Mouse (Mus musculus) hindbrain, embryonic 13.5 days (tissue): ENCODE data around the gene Olfr13. TPM values are rescaled to one million over a fixed set of nuclear protein-coding genes. Genes with fewer than 3 reads are reported as not detected.
A peak's percentile ranks its signal among the peaks of the same experiment; 100 is the strongest.
"Not testable (repeated sequence)": the region's sequence is repeated elsewhere in the genome, so short reads cannot be mapped to it uniquely, and the experiment has no call there.

Source experiments
- ATAC-seq: fragments of 200-750 bp; cut with Nextera tagmentation; 2 replicates; pipeline ENCODE4 v1.8.0; 2017; ENCODE audit warnings: moderate TSS enrichment; ENCODE audit not compliant: low FRiP score
- H3K27ac ChIP-seq: fragments of 300-500 bp; sonication (generic); 2 replicates; pipeline ENCODE4 v1.5.1; 2015; ENCODE audit warnings: inconsistent platforms, mild to moderate bottlenecking, moderate library complexity
- H3K27me3 ChIP-seq: fragments of 300-500 bp; sonication (generic); 2 replicates; pipeline ENCODE4 v1.6.1; 2015; ENCODE audit warnings: mild to moderate bottlenecking, inconsistent platforms
- H3K36me3 ChIP-seq: fragments of 300-500 bp; sonication (generic); 2 replicates; pipeline ENCODE4 v1.6.1; 2015; ENCODE audit warnings: mild to moderate bottlenecking, inconsistent platforms
- H3K4me1 ChIP-seq: fragments of 300-500 bp; sonication (generic); replicated peaks from 2 replicates; pipeline ENCODE4 v1.6.1; 2015; ENCODE audit warnings: inconsistent platforms
- H3K4me2 ChIP-seq: fragments of 300-500 bp; sonication (generic); 2 replicates; pipeline ENCODE4 v1.6.1; 2015; ENCODE audit warnings: inconsistent platforms, mild to moderate bottlenecking, moderate library complexity
- H3K4me3 ChIP-seq: fragments of 300-500 bp; sonication (generic); 2 replicates; pipeline ENCODE4 v1.5.1; 2015; ENCODE audit warnings: mild to moderate bottlenecking, inconsistent platforms
- H3K9ac ChIP-seq: fragments of 300-500 bp; sonication (generic); 2 replicates; pipeline ENCODE4 v1.6.1; 2015; ENCODE audit warnings: mild to moderate bottlenecking, inconsistent platforms
- H3K9me3 ChIP-seq: fragments of 300-500 bp; sonication (generic); 2 replicates; pipeline ENCODE4 v1.6.1; 2016; ENCODE audit warnings: inconsistent platforms
- WGBS: fragments of 180-500 bp; shearing (Covaris S2); methylation state at CpG from one replicate; pipeline ENCODE4 v1.1.7; 2015; 5-methylcytosine and 5-hydroxymethylcytosine counted together
- polyA plus RNA-seq: library from polyadenylated mRNA; unstranded; fragments of >200 nt; fragmentation: Nextera tagmentation; extraction: Ambion mirVana; gene quantifications from 2 replicates; pipeline ENCODE4 v1.2.1, GENCODE M21; 2015

Gene Olfr13
- not detected in 2 replicates for polyA plus RNA-seq

- 83% methylated on average over 4 of the region's 4 CpGs for WGBS
- no peaks in the 10 kb centered on the region for H3K36me3 ChIP-seq
- no peak for ATAC-seq
Observed at GRCm38 (mm10) chr6:43171840-43172239, at the start of gene Olfr13. TSS of gene Olfr13 (plus strand) at chr6:43172140.

GRCm38 (mm10) chr6:43146267-43146666, 25.7 kb upstream of the Olfr13 start, which contains the start of gene Olfr237-ps1:
TSS of gene Olfr237-ps1 (plus strand) at chr6:43146567.
- not testable (repeated sequence) for H3K36me3 ChIP-seq, H3K4me1 ChIP-seq, H3K27me3 ChIP-seq, H3K4me3 ChIP-seq, ATAC-seq, H3K9me3 ChIP-seq, H3K4me2 ChIP-seq, H3K9ac ChIP-seq, H3K27ac ChIP-seq
- whole genome bisulfite sequencing, result 93% methylated on average over 2 of the region's 2 CpGs

More at GRCm38 (mm10) chr6:43171840-43172239, at the start of gene Olfr13:
- H3K4me1 ChIP-seq, result no peaks in the 10 kb centered on the region
- H3K4me2 ChIP-seq, result no peak within 1 kb of the TSS
- H3K9me3 ChIP-seq, result no peaks in the 10 kb centered on the region
- no peak within 1 kb of the TSS for H3K27ac ChIP-seq
- no peak within 1 kb of the TSS for H3K4me3 ChIP-seq
- no peaks in the 10 kb centered on the region for H3K27me3 ChIP-seq
- no peak within 1 kb of the TSS for H3K9ac ChIP-seq

- H3K4me3 ChIP-seq, result no peak overlapping the region
- H3K9me3 ChIP-seq, result no peaks in the 10 kb centered on the region
- H3K4me1 ChIP-seq, result no peaks in the 10 kb centered on the region
- WGBS, result 45% methylated on average over 1 of the region's 1 CpGs
- no peak for ATAC-seq
- no peak overlapping the region for H3K27ac ChIP-seq
- H3K9ac ChIP-seq, result no peak overlapping the region
- no peak overlapping the region for H3K4me2 ChIP-seq
- no peaks in the 10 kb centered on the region for H3K27me3 ChIP-seq
- H3K36me3 ChIP-seq, result no peaks in the 10 kb centered on the region
Observed at GRCm38 (mm10) chr6:43159502-43159901, 12.4 kb upstream of the Olfr13 start.

GRCm38 (mm10) chr6:43162982-43163381, 9.0 kb upstream of the Olfr13 start, which contains the start of gene Olfr437:
TSS of gene Olfr437 (plus strand) at chr6:43163282.
- Histone ChIP-seq H3K27me3 (no peaks in the 10 kb centered on the region), H3K9me3 (no peaks in the 10 kb centered on the region), H3K4me2 (no peak within 1 kb of the TSS), H3K4me1 (no peaks in the 10 kb centered on the region), H3K9ac (no peak within 1 kb of the TSS), H3K4me3 (no peak within 1 kb of the TSS), H3K36me3 (no peaks in the 10 kb centered on the region), H3K27ac (no peak within 1 kb of the TSS)
- no peak for ATAC-seq
- WGBS, result 73% methylated on average over 3 of the region's 3 CpGs

- H3K27me3 ChIP-seq, result no peaks in the 10 kb centered on the region
- H3K4me1 ChIP-seq, result no peaks in the 10 kb centered on the region
- H3K4me2 ChIP-seq, result no peak overlapping the region
- no peak overlapping the region for H3K9ac ChIP-seq
- H3K4me3 ChIP-seq, result no peak overlapping the region
- no peaks in the 10 kb centered on the region for H3K36me3 ChIP-seq
- no peak overlapping the region for H3K27ac ChIP-seq
- no peak for ATAC-seq
- WGBS, result 96% methylated on average over 4 of the region's 4 CpGs
- H3K9me3 ChIP-seq, result no peaks in the 10 kb centered on the region
Observed at GRCm38 (mm10) chr6:43167246-43167645, 4.7 kb upstream of the Olfr13 start.

- no peaks in the 10 kb centered on the region for H3K36me3 ChIP-seq
- WGBS, result 87% methylated on average over 1 of the region's 1 CpGs
- peak; percentile 36; the same call in 1 of the 2 replicates for ATAC-seq
Observed at GRCm38 (mm10) chr6:43178129-43178528, 6.2 kb downstream of the Olfr13 start.

GRCm38 (mm10) chr6:43178584-43179501, 6.9 kb downstream of the Olfr13 start:
- no peak overlapping the region for H3K4me2 ChIP-seq
- H3K9ac ChIP-seq, result no peak overlapping the region
- H3K27me3 ChIP-seq, result no peaks in the 10 kb centered on the region
- no peaks in the 10 kb centered on the region for H3K36me3 ChIP-seq
- H3K27ac ChIP-seq, result no peak overlapping the region
- H3K4me3 ChIP-seq, result no peak overlapping the region
- 0 out of 2 replicates have a peak, but pooled peaks cover 7% of the 10 kb centered on the region for H3K4me1 ChIP-seq
- H3K9me3 ChIP-seq, result no peaks in the 10 kb centered on the region
- ATAC-seq, result peak; percentile 86
- 54% methylated on average over 6 of the region's 6 CpGs for WGBS

More at GRCm38 (mm10) chr6:43178129-43178528, 6.2 kb downstream of the Olfr13 start:
- H3K4me3 ChIP-seq, result no peak overlapping the region
- no peaks in the 10 kb centered on the region for H3K27me3 ChIP-seq
- H3K9ac ChIP-seq, result no peak overlapping the region
- no peak overlapping the region for H3K27ac ChIP-seq
- H3K4me1 ChIP-seq, result 0 out of 2 replicates have a peak, but pooled peaks cover 7% of the 10 kb centered on the region
- no peaks in the 10 kb centered on the region for H3K9me3 ChIP-seq
- no peak overlapping the region for H3K4me2 ChIP-seq

GRCm38 (mm10) chr6:43190986-43191385, 19.0 kb downstream of the Olfr13 start:
- Histone ChIP-seq H3K9me3 (no peaks in the 10 kb centered on the region), H3K4me2 (no peak overlapping the region), H3K4me3 (no peak overlapping the region), H3K4me1 (no peaks in the 10 kb centered on the region), H3K9ac (no peak overlapping the region), H3K36me3 (no peaks in the 10 kb centered on the region), H3K27me3 (no peaks in the 10 kb centered on the region), H3K27ac (no peak overlapping the region)
- WGBS, result 92% methylated on average over 3 of the region's 3 CpGs
- ATAC-seq, result no peak

GRCm38 (mm10) chr6:43196781-43197180, 24.8 kb downstream of the Olfr13 start, which contains the start of gene Olfr435:
TSS of gene Olfr435 (plus strand) at chr6:43197146.
- no peak for ATAC-seq
- H3K4me3 ChIP-seq, result no peak within 1 kb of the TSS

GRCm38 (mm10) chr6:43198094-43198493, 26.2 kb downstream of the Olfr13 start:
- no peaks in the 10 kb centered on the region for H3K36me3 ChIP-seq
- no peaks in the 10 kb centered on the region for H3K9me3 ChIP-seq
- no peak overlapping the region for H3K27ac ChIP-seq
- H3K4me3 ChIP-seq, result no peak overlapping the region
- no peak for ATAC-seq
- no peaks in the 10 kb centered on the region for H3K4me1 ChIP-seq
- H3K9ac ChIP-seq, result no peak overlapping the region
- no peaks in the 10 kb centered on the region for H3K27me3 ChIP-seq
- no peak overlapping the region for H3K4me2 ChIP-seq
- 83% methylated on average over 3 of the region's 3 CpGs for WGBS

More at GRCm38 (mm10) chr6:43196781-43197180, 24.8 kb downstream of the Olfr13 start, which contains the start of gene Olfr435:
- Histone ChIP-seq H3K9ac (no peak within 1 kb of the TSS), H3K4me1 (no peaks in the 10 kb centered on the region), H3K4me2 (no peak within 1 kb of the TSS), H3K27me3 (no peaks in the 10 kb centered on the region), H3K27ac (no peak within 1 kb of the TSS), H3K36me3 (no peaks in the 10 kb centered on the region), H3K9me3 (no peaks in the 10 kb centered on the region)

- Histone ChIP-seq H3K4me3 (no peak overlapping the region), H3K9ac (no peak overlapping the region), H3K36me3 (no peaks in the 10 kb centered on the region), H3K27ac (no peak overlapping the region), H3K9me3 (no peaks in the 10 kb centered on the region), H3K4me2 (no peak overlapping the region), H3K4me1 (no peaks in the 10 kb centered on the region), H3K27me3 (no peaks in the 10 kb centered on the region)
- no peak for ATAC-seq
Observed at GRCm38 (mm10) chr6:43202786-43203185, 30.8 kb downstream of the Olfr13 start.

GRCm38 (mm10) chr6:43205355-43205754, 33.4 kb downstream of the Olfr13 start:
- ATAC-seq, result no peak
- Histone ChIP-seq H3K9ac (no peak overlapping the region), H3K27ac (no peak overlapping the region), H3K4me3 (no peak overlapping the region), H3K9me3 (no peaks in the 10 kb centered on the region), H3K4me2 (no peak overlapping the region), H3K4me1 (no peaks in the 10 kb centered on the region), H3K27me3 (no peaks in the 10 kb centered on the region), H3K36me3 (no peaks in the 10 kb centered on the region)
- 33% methylated on average over 2 of the region's 2 CpGs for WGBS

- ATAC-seq, H3K27me3 ChIP-seq, H3K27ac ChIP-seq, H3K4me2 ChIP-seq, H3K4me1 ChIP-seq, H3K9me3 ChIP-seq, H3K36me3 ChIP-seq, H3K4me3 ChIP-seq, H3K9ac ChIP-seq: not testable (repeated sequence)
Observed at GRCm38 (mm10) chr6:43212873-43213272, 40.9 kb downstream of the Olfr13 start, which contains the start of gene Olfr434. TSS of gene Olfr434 (plus strand) at chr6:43213021.
